Mouse (Mus musculus): ENCODE measurements around the gene Leap2. TPM values are rescaled to one million over a fixed set of nuclear protein-coding genes. Genes with fewer than 3 reads are reported as not detected.
"Not testable (repeated sequence)": the region's sequence is repeated elsewhere in the genome, so short reads cannot be mapped to it uniquely, and the experiment has no call there.

Leap2 gene
- polyA plus RNA-seq, 1 experiment = not detected

- no peak for DNase-seq (ENCODE audit: low read depth)
Measured at GRCm38 (mm10) chr11:53436338-53436737, 13.4 kb upstream of the Leap2 start.

GRCm38 (mm10) chr11:53435504-53435903 lies 12.5 kb upstream of the Leap2 start:
- no peak for DNase-seq (ENCODE audit: low read depth)
- TF ChIP-seq POLR2A (IDR thresholded peaks at IDR 0.05; ENCODE audit: borderline replicate concordance, extremely low read depth, insufficient read depth, insufficient read length, poor library complexity, severe bottlenecking) (no peak), CTCF (IDR thresholded peaks at IDR 0.05; ENCODE audit: borderline replicate concordance, extremely low read depth, insufficient read depth, insufficient read length) (no peak)

More at GRCm38 (mm10) chr11:53436338-53436737, 13.4 kb upstream of the Leap2 start:
- TF ChIP-seq CTCF (IDR thresholded peaks at IDR 0.05; ENCODE audit: borderline replicate concordance, extremely low read depth, insufficient read depth, insufficient read length) = no peak
- TF ChIP-seq POLR2A (IDR thresholded peaks at IDR 0.05; ENCODE audit: borderline replicate concordance, extremely low read depth, insufficient read depth, insufficient read length, poor library complexity, severe bottlenecking) = no peak

- no peak for DNase-seq (ENCODE audit: low read depth)
- TF ChIP-seq CTCF (IDR thresholded peaks at IDR 0.05; ENCODE audit: borderline replicate concordance, extremely low read depth, insufficient read depth, insufficient read length) (no peak), POLR2A (IDR thresholded peaks at IDR 0.05; ENCODE audit: borderline replicate concordance, extremely low read depth, insufficient read depth, insufficient read length, poor library complexity, severe bottlenecking) (no peak)
Measured at GRCm38 (mm10) chr11:53433057-53433456, 10.1 kb upstream of the Leap2 start.

GRCm38 (mm10) chr11:53431347-53432056 lies 8.5 kb upstream of the Leap2 start:
- no peak for DNase-seq (ENCODE audit: low read depth)
- TF ChIP-seq POLR2A (IDR thresholded peaks at IDR 0.05; ENCODE audit: borderline replicate concordance, extremely low read depth, insufficient read depth, insufficient read length, poor library complexity, severe bottlenecking) (no peak), CTCF (IDR thresholded peaks at IDR 0.05; ENCODE audit: borderline replicate concordance, extremely low read depth, insufficient read depth, insufficient read length) (no peak)

- TF ChIP-seq CTCF (IDR thresholded peaks at IDR 0.05; ENCODE audit: borderline replicate concordance, extremely low read depth, insufficient read depth, insufficient read length) = no peak
- TF ChIP-seq POLR2A (IDR thresholded peaks at IDR 0.05; ENCODE audit: borderline replicate concordance, extremely low read depth, insufficient read depth, insufficient read length, poor library complexity, severe bottlenecking) = peak; percentile 74; the same call in 1 of the 2 replicates
- peak; percentile 100 for DNase-seq (ENCODE audit: low read depth)
Measured at GRCm38 (mm10) chr11:53430670-53431346, 7.8 kb upstream of the Leap2 start, which contains the start of the genes Uqcrq and Gdf9. TSS of gene Uqcrq (minus strand) at chr11:53430831. TSS of gene Gdf9 (plus strand) at chr11:53431023.

- no peak for DNase-seq (ENCODE audit: low read depth)
- no peak for TF ChIP-seq CTCF (IDR thresholded peaks at IDR 0.05; ENCODE audit: borderline replicate concordance, extremely low read depth, insufficient read depth, insufficient read length)
- TF ChIP-seq POLR2A (IDR thresholded peaks at IDR 0.05; ENCODE audit: borderline replicate concordance, extremely low read depth, insufficient read depth, insufficient read length, poor library complexity, severe bottlenecking) = no peak
Measured at GRCm38 (mm10) chr11:53430300-53430669, 7.3 kb upstream of the Leap2 start.

GRCm38 (mm10) chr11:53429182-53429581 lies 6.2 kb upstream of the Leap2 start:
- DNase-seq (ENCODE audit: low read depth) = no peak
- no peak for TF ChIP-seq POLR2A (IDR thresholded peaks at IDR 0.05; ENCODE audit: borderline replicate concordance, extremely low read depth, insufficient read depth, insufficient read length, poor library complexity, severe bottlenecking)
- TF ChIP-seq CTCF (IDR thresholded peaks at IDR 0.05; ENCODE audit: borderline replicate concordance, extremely low read depth, insufficient read depth, insufficient read length) = no peak

GRCm38 (mm10) chr11:53428716-53429057 lies 5.7 kb upstream of the Leap2 start:
- TF ChIP-seq POLR2A (IDR thresholded peaks at IDR 0.05; ENCODE audit: borderline replicate concordance, extremely low read depth, insufficient read depth, insufficient read length, poor library complexity, severe bottlenecking) (no peak), CTCF (IDR thresholded peaks at IDR 0.05; ENCODE audit: borderline replicate concordance, extremely low read depth, insufficient read depth, insufficient read length) (no peak)
- no peak for DNase-seq (ENCODE audit: low read depth)

- no peak for TF ChIP-seq CTCF (IDR thresholded peaks at IDR 0.05; ENCODE audit: borderline replicate concordance, extremely low read depth, insufficient read depth, insufficient read length)
- no peak for TF ChIP-seq POLR2A (IDR thresholded peaks at IDR 0.05; ENCODE audit: borderline replicate concordance, extremely low read depth, insufficient read depth, insufficient read length, poor library complexity, severe bottlenecking)
- no peak for DNase-seq (ENCODE audit: low read depth)
Measured at GRCm38 (mm10) chr11:53427993-53428715, 5.2 kb upstream of the Leap2 start.

GRCm38 (mm10) chr11:53426914-53427313 lies 3.9 kb upstream of the Leap2 start:
- DNase-seq (ENCODE audit: low read depth) = not testable (repeated sequence)

- DNase-seq (ENCODE audit: low read depth) = no peak
- TF ChIP-seq CTCF (IDR thresholded peaks at IDR 0.05; ENCODE audit: borderline replicate concordance, extremely low read depth, insufficient read depth, insufficient read length) (no peak), POLR2A (IDR thresholded peaks at IDR 0.05; ENCODE audit: borderline replicate concordance, extremely low read depth, insufficient read depth, insufficient read length, poor library complexity, severe bottlenecking) (no peak)
Measured at GRCm38 (mm10) chr11:53425711-53426255, 2.8 kb upstream of the Leap2 start.

Measured in brain, embryonic 14.5 days (tissue).